Mouse (Mus musculus) lung, postnatal 10 days (tissue): ENCODE measurements around the gene Pheta1.

ENCODE experiments used
- DNase-seq: peaks from one replicate; pipeline ENCODE4 v3.0.0; 2021

Gene Pheta1

DNA sequence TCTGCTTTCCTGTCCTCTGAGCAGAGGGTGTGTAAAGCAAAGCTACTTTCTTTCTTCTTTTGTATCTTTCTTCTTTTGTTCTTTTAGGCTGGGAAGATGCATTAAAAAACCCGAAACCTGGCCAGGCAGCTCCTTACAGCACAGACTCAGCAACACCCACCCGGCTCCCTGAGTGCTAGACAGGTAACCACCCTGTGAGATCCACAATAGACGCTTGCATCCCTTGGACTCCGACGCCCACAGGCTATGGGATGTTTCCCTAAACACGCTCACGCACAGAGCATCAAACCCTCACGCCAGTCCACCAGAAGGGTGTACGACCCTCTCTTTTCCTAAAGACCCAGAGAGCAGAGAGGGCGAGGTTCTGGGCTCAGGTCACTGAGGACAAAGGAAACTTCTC, 45.9 kb downstream of the Pheta1 start:
- DNase-seq, result no peak

DNA sequence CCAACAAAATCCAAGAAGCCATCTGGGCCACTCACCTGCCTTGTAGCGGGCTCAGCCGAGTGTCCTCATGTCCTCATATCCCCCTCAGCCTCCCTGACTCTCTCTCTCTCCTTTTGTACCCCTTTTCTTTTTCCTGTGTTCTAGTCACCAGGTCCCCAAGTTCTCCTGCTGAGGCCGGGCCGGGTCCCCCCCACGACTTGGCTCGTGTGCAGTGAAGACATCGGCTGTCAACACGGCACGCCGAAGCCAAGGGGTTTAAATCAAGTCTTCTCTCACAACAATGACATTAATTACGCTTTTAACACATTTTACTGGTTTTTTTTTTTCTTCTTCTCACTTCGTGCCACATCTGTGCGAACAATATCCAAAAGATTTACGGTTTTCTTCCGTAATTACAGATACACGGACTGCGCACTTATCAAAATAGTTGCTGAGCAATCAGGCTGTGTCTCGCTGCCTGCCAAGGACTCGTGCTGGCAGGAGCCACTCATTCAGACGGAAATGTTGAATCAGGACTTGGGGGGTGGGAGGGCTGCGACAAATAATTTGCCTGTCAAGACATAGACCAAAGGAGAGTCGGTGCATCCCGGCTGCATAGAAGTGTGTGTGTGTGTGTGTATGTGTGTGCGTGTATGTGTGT, 46.5 kb downstream of the Pheta1 start:
- DNase-seq, result peak; percentile 27

- DNase-seq, result no peak
Observed at GRCm38 (mm10) chr5:121902809-121903745, 54.3 kb downstream of the Pheta1 start.
